Mouse (Mus musculus) ES-E14 (cell line): ENCODE measurements around the gene Igtp. TPM values are rescaled to one million over a fixed set of nuclear protein-coding genes. Genes with fewer than 3 reads are reported as not detected.

Experiments
- DNase-seq: peaks from one replicate; pipeline ENCODE4 v3.0.0-alpha.2; 2013; ENCODE audit warnings: low read depth, low spot score
- H3K27ac ChIP-seq: 2 replicates; pipeline ENCODE4 v1.5.1; 2012; ENCODE audit warnings: low read depth, mild to moderate bottlenecking, low read length, moderate library complexity, mixed read lengths; ENCODE audit not compliant: poor library complexity, insufficient read depth, severe bottlenecking
- H3K36me3 ChIP-seq: 2 replicates; pipeline ENCODE4 v1.6.1; 2012; ENCODE audit warnings: mild to moderate bottlenecking, low read length, moderate library complexity, mixed read lengths; ENCODE audit not compliant: control insufficient read depth, poor library complexity, insufficient read depth, severe bottlenecking
- H3K4me1 ChIP-seq, 2 experiments: fragments of 150-350 bp in 1 of 2; sonication (generic) in 1 of 2; 2 replicates each; pipeline ENCODE4 v1.6.1; 2012; ENCODE audit warnings: low read length in 2 of 2, mild to moderate bottlenecking in 1 of 2, mixed read lengths in 1 of 2; ENCODE audit not compliant: control insufficient read depth in 2 of 2, insufficient read depth in 2 of 2, poor library complexity in 1 of 2
- H3K4me3 ChIP-seq, 2 experiments: fragments of 150-350 bp in 1 of 2; sonication (generic) in 1 of 2; 2 replicates each; pipeline ENCODE4 v1.5.1; 2012; ENCODE audit warnings: low read length in 2 of 2, low read depth in 1 of 2, mild to moderate bottlenecking in 1 of 2, mixed read lengths in 1 of 2; ENCODE audit not compliant: insufficient read depth in 1 of 2, poor library complexity in 1 of 2, severe bottlenecking in 1 of 2
- H3K9ac ChIP-seq: 2 replicates; pipeline ENCODE4 v1.6.1; 2012; ENCODE audit warnings: low read depth, mild to moderate bottlenecking, low read length, mixed read lengths; ENCODE audit not compliant: poor library complexity, insufficient read depth, severe bottlenecking
- H3K9me3 ChIP-seq: fragments of 150-350 bp; sonication (generic); 2 replicates; pipeline ENCODE4 v1.6.1; 2012; ENCODE audit warnings: low read depth, mild to moderate bottlenecking, low read length; ENCODE audit not compliant: control insufficient read depth, insufficient read depth
- CHD2 ChIP-seq: IDR thresholded peaks from 2 replicates; pipeline ENCODE4 v1.6.1; 2014; ENCODE audit warnings: mild to moderate bottlenecking, low read depth, low read length, inconsistent platforms
- HCFC1 ChIP-seq: IDR thresholded peaks from 2 replicates; pipeline ENCODE4 v1.6.1; 2012; ENCODE audit warnings: low read length, inconsistent platforms, borderline replicate concordance; ENCODE audit not compliant: insufficient read depth
- MAFK ChIP-seq: IDR thresholded peaks from 2 replicates; pipeline ENCODE4 v1.6.1; 2014; ENCODE audit warnings: mild to moderate bottlenecking, low read depth, low read length, inconsistent platforms; ENCODE audit not compliant: insufficient read depth
- ZC3H11A ChIP-seq: IDR thresholded peaks from 2 replicates; pipeline ENCODE4 v1.6.1; 2012; ENCODE audit warnings: low read depth, mild to moderate bottlenecking, inconsistent platforms, low read length, borderline replicate concordance
- ZNF384 ChIP-seq: IDR thresholded peaks from 2 replicates; pipeline ENCODE4 v1.6.1; 2012; ENCODE audit warnings: low read depth, low read length, inconsistent platforms
- in situ Hi-C, 2 experiments: fragments of 600-800 bp; cut with MboI; formaldehyde crosslinking; loops; one replicate each; pipeline ENCODE4 v1.15.1; 2025; ENCODE audit warnings: low sequenced_read_pairs in 2 of 2, inconsistent platforms in 1 of 2; ENCODE audit not compliant: unreplicated experiment in 2 of 2
- total RNA-seq: library from RNA; depleted of rRNA; stranded (reverse); fragments of 300-350 nt; gene quantifications from 2 replicates; pipeline ENCODE4 v1.2.3, GENCODE M21; 2012; rRNA removed

Gene Igtp
- total RNA-seq, 1 experiment: 2.5 TPM

- no peak overlapping the region for H3K27ac ChIP-seq
- in situ Hi-C loops: no loop called here
- no peaks in the 10 kb centered on the region for H3K36me3 ChIP-seq
- H3K4me3 ChIP-seq: no peak overlapping the region
- no peak for DNase-seq
- H3K9ac ChIP-seq: no peak overlapping the region
- H3K4me1 ChIP-seq: no peaks in the 10 kb centered on the region
- TF ChIP-seq ZNF384 (no peak), MAFK (no peak), HCFC1 (no peak), CHD2 (no peak), ZC3H11A (no peak)
- H3K9me3 ChIP-seq: no peaks in the 10 kb centered on the region
Measured at GRCm38 (mm10) chr11:58250550-58250949, 51.2 kb downstream of the Igtp start.

- in situ Hi-C loops: no loop called here
- TF ChIP-seq CHD2: no peak
- no peak for TF ChIP-seq HCFC1
- TF ChIP-seq ZNF384: no peak
- TF ChIP-seq MAFK: no peak
- no peak for TF ChIP-seq ZC3H11A
- Histone ChIP-seq H3K9ac (no peak overlapping the region), H3K4me3 (no peak overlapping the region), H3K4me1 (no peaks in the 10 kb centered on the region), H3K27ac (no peak overlapping the region), H3K36me3 (no peaks in the 10 kb centered on the region), H3K9me3 (no peaks in the 10 kb centered on the region)
- DNase-seq: no peak
Measured at GRCm38 (mm10) chr11:58254411-58254810, 55.1 kb downstream of the Igtp start.

Other genes starting within 250 kb of the Igtp start
- 90.1 and 100 TPM in 2 replicates for gene Larp1, start 190.5 kb upstream of the Igtp start, total RNA-seq
- gene Gm12248, start 106.4 kb upstream of the Igtp start, total RNA-seq: 0.58 and 0.90 TPM in 2 replicates
- 55.4 and 60.6 TPM in 2 replicates for gene Cnot8, start 95.4 kb upstream of the Igtp start, total RNA-seq
- gene Gemin5, start 31.0 kb upstream of the Igtp start, total RNA-seq: 66.4 and 70.1 TPM in 2 replicates
- 52.9 and 71.0 TPM in 2 replicates for gene Mrpl22, start 27.9 kb upstream of the Igtp start, total RNA-seq
- 0.42 and 0.54 TPM in 2 replicates for gene Irgm2, start 62 bp downstream of the Igtp start, total RNA-seq
- 0.09 TPM in 1 of 2 replicates, not detected in the other for gene 4930438A08Rik, start 75.2 kb downstream of the Igtp start, total RNA-seq
- 28.0 and 43.2 TPM in 2 replicates for gene Zfp692, start 107.5 kb downstream of the Igtp start, total RNA-seq
- 9.5 and 11.7 TPM in 2 replicates for gene Zfp672, start 130.8 kb downstream of the Igtp start, total RNA-seq
- gene Sh3bp5l, start 131.2 kb downstream of the Igtp start, total RNA-seq: 26.9 and 28.9 TPM in 2 replicates
- not detected in 2 replicates for gene Lypd8, start 179.5 kb downstream of the Igtp start, total RNA-seq
- not detected in 2 replicates for gene 1810065E05Rik, start 221.6 kb downstream of the Igtp start, total RNA-seq
- gene Gm12253, start 233.0 kb downstream of the Igtp start, total RNA-seq: not detected in 2 replicates